Mouse (Mus musculus): ENCODE results near the gene Setd3. TPM values are rescaled to one million over a fixed set of nuclear protein-coding genes. Genes with fewer than 3 reads are reported as not detected.
"Not testable (repeated sequence)": the region's sequence is repeated elsewhere in the genome, so short reads cannot be mapped to it uniquely, and the experiment has no call there.

Gene Setd3
- total RNA-seq, 2 experiments from 2014 or later: 100 to 106 TPM

GRCm38 (mm10) chr12:108118902-108119531 lies 60.1 kb downstream of the Setd3 start:
- no peak for TF ChIP-seq CTCF (IDR thresholded peaks at IDR 0.05)
- no peak for DNase-seq
- intact Hi-C loops (cut with DNase I): no loop called here
- H3K27ac ChIP-seq: no peak overlapping the region
- H3K4me3 ChIP-seq: no peak overlapping the region

GRCm38 (mm10) chr12:108118503-108118901 lies 60.6 kb downstream of the Setd3 start:
- Histone ChIP-seq H3K27ac (no peak overlapping the region), H3K4me3 (no peak overlapping the region)
- TF ChIP-seq CTCF (IDR thresholded peaks at IDR 0.05): no peak
- DNase-seq: no peak
- intact Hi-C loops (cut with DNase I): no loop called here

DNA sequence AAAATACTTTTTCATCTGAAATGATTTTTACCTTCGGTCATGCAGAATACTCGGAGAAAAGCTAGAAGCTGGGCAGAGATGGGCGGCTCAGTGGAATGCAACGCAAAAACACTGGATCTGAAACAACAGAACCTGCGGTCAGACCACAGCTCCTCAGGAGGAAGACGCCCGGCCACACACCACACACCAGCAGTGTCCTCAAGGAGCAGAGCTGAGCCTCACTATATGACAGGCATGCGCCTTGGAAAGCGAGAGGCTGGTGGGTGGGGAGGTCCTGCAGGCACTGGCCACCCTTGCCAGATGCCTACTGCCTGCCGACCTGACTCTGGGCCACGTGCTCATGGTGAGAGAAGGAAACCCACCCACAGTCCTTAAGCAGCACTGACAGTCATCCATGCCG lies 67.9 kb downstream of the Setd3 start:
- no peak for TF ChIP-seq CTCF (IDR thresholded peaks at IDR 0.05)
- intact Hi-C loops (cut with DNase I): no loop called here
- H3K4me3 ChIP-seq: no peak overlapping the region
- no peak for DNase-seq
- H3K27ac ChIP-seq: no peak overlapping the region

- no peak overlapping the region for H3K27ac ChIP-seq
- intact Hi-C loops (cut with DNase I): no loop called here
- no peak for DNase-seq
- no peak for TF ChIP-seq CTCF (IDR thresholded peaks at IDR 0.05)
- no peak overlapping the region for H3K4me3 ChIP-seq
Measured at GRCm38 (mm10) chr12:108110674-108111073, 68.4 kb downstream of the Setd3 start.

- Histone ChIP-seq H3K27ac (no peak overlapping the region; the same call in 1 of the 2 replicates), H3K4me3 (no peak overlapping the region)
- no peak for DNase-seq
- intact Hi-C loops (cut with DNase I): no loop called here
- no peak for TF ChIP-seq CTCF (IDR thresholded peaks at IDR 0.05)
Measured at GRCm38 (mm10) chr12:108109732-108110131, 69.4 kb downstream of the Setd3 start.

DNA sequence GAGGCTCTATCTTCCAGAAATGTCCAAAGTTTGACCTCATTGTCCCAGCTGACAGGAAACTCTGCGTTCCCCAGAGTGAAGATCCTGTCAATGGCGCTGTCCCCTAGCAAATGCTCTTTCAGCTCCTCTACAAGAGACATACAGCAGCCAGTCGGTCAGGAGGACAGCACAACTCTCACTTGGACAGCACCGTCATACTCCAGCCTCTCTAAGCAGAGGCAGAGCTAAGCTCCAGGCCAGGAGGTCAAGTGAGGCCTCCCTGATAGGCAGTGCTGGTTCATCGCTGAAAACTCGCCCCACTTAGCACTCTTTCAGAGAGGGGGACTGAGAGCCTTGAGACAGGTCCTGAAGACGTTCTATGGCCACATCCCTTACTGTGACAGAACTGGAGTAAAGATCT lies 70.5 kb downstream of the Setd3 start:
- intact Hi-C loops (cut with DNase I); DNase-seq; H3K27ac ChIP-seq; H3K4me3 ChIP-seq: not testable (repeated sequence)

- DNase-seq: no peak
- H3K27ac ChIP-seq: no peak overlapping the region
- no peak for TF ChIP-seq CTCF (IDR thresholded peaks at IDR 0.05)
- no peak overlapping the region for H3K4me3 ChIP-seq
- intact Hi-C loops (cut with DNase I): no loop called here
Measured at GRCm38 (mm10) chr12:108103292-108103691, 75.8 kb downstream of the Setd3 start.

DNA sequence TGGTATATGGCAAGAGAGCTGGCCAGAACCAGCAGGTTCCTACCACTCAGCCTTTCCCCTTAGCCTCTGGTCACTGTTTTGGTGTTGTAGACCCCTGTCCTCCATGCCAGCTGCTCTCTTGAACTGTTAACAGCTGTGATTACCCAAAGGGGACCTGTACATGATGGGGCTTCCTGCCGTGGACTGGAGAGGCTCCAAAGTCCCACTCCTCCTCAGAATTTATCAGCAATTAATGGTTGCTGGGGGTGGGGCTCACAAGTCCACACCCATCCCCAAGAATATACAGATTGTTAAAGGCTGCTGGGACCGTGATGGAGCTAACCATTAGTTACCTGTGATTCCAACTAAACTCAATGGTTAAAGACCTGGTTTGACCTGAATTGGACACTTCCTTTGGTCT lies 77.0 kb downstream of the Setd3 start:
- TF ChIP-seq CTCF (IDR thresholded peaks at IDR 0.05): no peak
- no peak overlapping the region for H3K4me3 ChIP-seq
- no peak overlapping the region for H3K27ac ChIP-seq
- intact Hi-C loops (cut with DNase I): no loop called here
- no peak for DNase-seq

- Histone ChIP-seq H3K27ac (no peak overlapping the region), H3K4me3 (no peak overlapping the region)
- intact Hi-C loops (cut with DNase I): no loop called here
- DNase-seq: no peak
- TF ChIP-seq CTCF (IDR thresholded peaks at IDR 0.05): no peak
Measured at GRCm38 (mm10) chr12:108100181-108100580, 78.9 kb downstream of the Setd3 start.

GRCm38 (mm10) chr12:108098201-108098980 lies 80.7 kb downstream of the Setd3 start:
- no peak overlapping the region for H3K27ac ChIP-seq
- TF ChIP-seq CTCF (IDR thresholded peaks at IDR 0.05): no peak
- no peak for DNase-seq
- no peak overlapping the region for H3K4me3 ChIP-seq
- intact Hi-C loops (cut with DNase I): no loop called here

DNA sequence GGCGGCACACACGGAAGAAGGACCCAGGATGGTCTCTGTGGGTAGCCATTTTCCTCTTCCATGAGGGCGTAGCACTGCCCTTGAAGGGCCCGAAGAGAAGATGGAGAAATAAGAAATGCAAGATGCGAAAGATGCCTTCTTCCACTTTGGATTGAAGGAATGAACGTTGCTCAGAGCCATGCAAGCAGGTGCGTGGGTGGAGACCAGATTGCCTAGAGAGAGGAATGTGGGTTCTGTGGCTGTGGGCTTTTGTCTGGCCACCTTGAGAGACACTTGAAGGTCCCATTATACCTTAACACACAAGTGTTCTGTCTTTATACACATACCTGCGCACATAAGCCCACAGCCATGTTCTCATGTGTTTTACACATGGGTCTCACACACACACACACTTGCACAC lies 81.5 kb downstream of the Setd3 start:
- intact Hi-C loops (cut with DNase I): no loop called here
- Histone ChIP-seq H3K27ac (no peak overlapping the region), H3K4me3 (no peak overlapping the region)
- no peak for DNase-seq
- no peak for TF ChIP-seq CTCF (IDR thresholded peaks at IDR 0.05)

GRCm38 (mm10) chr12:108088253-108088652 lies 90.9 kb downstream of the Setd3 start:
- no peak for TF ChIP-seq CTCF (IDR thresholded peaks at IDR 0.05)
- Histone ChIP-seq H3K27ac (no peak overlapping the region), H3K4me3 (no peak overlapping the region)
- no peak for DNase-seq
- intact Hi-C loops (cut with DNase I): no loop called here

- no peak overlapping the region for H3K4me3 ChIP-seq
- no peak overlapping the region for H3K27ac ChIP-seq
- no peak for TF ChIP-seq CTCF (IDR thresholded peaks at IDR 0.05)
- intact Hi-C loops (cut with DNase I): no loop called here
- DNase-seq: no peak
Measured at GRCm38 (mm10) chr12:108087489-108087888, 91.6 kb downstream of the Setd3 start.
